Mouse (Mus musculus) heart, embryonic 12.5 days (tissue): ENCODE measurements around the gene Galk1. TPM values are rescaled to one million over a fixed set of nuclear protein-coding genes. Genes with fewer than 3 reads are reported as not detected.
A peak's percentile ranks its signal among the peaks of the same experiment; 100 is the strongest.
"Not testable (repeated sequence)": the region's sequence is repeated elsewhere in the genome, so short reads cannot be mapped to it uniquely, and the experiment has no call there.

Source experiments
- ATAC-seq: fragments of 200-750 bp; cut with Nextera tagmentation; 2 replicates; pipeline ENCODE4 v1.8.0; 2017; ENCODE audit warnings: moderate TSS enrichment, moderate library complexity; ENCODE audit not compliant: insufficient number of reproducible peaks, low FRiP score
- H3K27ac ChIP-seq: fragments of 300-500 bp; sonication (generic); 2 replicates; pipeline ENCODE4 v1.5.1; 2016; ENCODE audit warnings: mild to moderate bottlenecking, moderate library complexity; ENCODE audit not compliant: poor library complexity, severe bottlenecking
- H3K27me3 ChIP-seq: fragments of 300-500 bp; sonication (generic); replicated peaks from 2 replicates; pipeline ENCODE4 v1.6.1; 2016; ENCODE audit warnings: mild to moderate bottlenecking, moderate library complexity
- H3K36me3 ChIP-seq: fragments of 300-500 bp; sonication (generic); 2 replicates; pipeline ENCODE4 v1.6.1; 2016; ENCODE audit warnings: mild to moderate bottlenecking, moderate library complexity
- H3K4me1 ChIP-seq: fragments of 300-500 bp; sonication (generic); replicated peaks from 2 replicates; pipeline ENCODE4 v1.6.1; 2016; ENCODE audit warnings: mild to moderate bottlenecking
- H3K4me2 ChIP-seq: fragments of 300-500 bp; sonication (generic); 2 replicates; pipeline ENCODE4 v1.6.1; 2016; ENCODE audit warnings: mild to moderate bottlenecking, moderate library complexity
- H3K4me3 ChIP-seq: fragments of 300-500 bp; sonication (generic); 2 replicates; pipeline ENCODE4 v1.5.1; 2016; ENCODE audit warnings: mild to moderate bottlenecking
- H3K9ac ChIP-seq: fragments of 300-500 bp; sonication (generic); 2 replicates; pipeline ENCODE4 v1.6.1; 2016; ENCODE audit warnings: mild to moderate bottlenecking, moderate library complexity
- H3K9me3 ChIP-seq: fragments of 300-500 bp; sonication (generic); replicated peaks from 2 replicates; pipeline ENCODE4 v1.6.1; 2016; ENCODE audit warnings: mild to moderate bottlenecking, moderate library complexity
- WGBS: fragments of 180-500 bp; shearing (Covaris S2); methylation state at CpG from one replicate; pipeline ENCODE4 v1.1.7; 2016; 5-methylcytosine and 5-hydroxymethylcytosine counted together
- polyA plus RNA-seq: library from polyadenylated mRNA; unstranded; fragments of >200 nt; fragmentation: Nextera tagmentation; extraction: Ambion mirVana; gene quantifications from 2 replicates; pipeline ENCODE4 v1.2.1, GENCODE M21; 2016

Galk1 gene
- polyA plus RNA-seq, 1 experiment from 2014 or later: 152 TPM

GRCm38 (mm10) chr11:116030088-116030897 is 17.8 kb upstream of the Galk1 start, which contains the start of gene Unk:
TSS of gene Unk (plus strand) at chr11:116030322.
- Histone ChIP-seq H3K4me1 (peaks cover 22% of the 10 kb centered on the region), H3K4me2 (peak within 1 kb of the TSS; percentile 77), H3K9me3 (no peaks in the 10 kb centered on the region), H3K27ac (peak within 1 kb of the TSS; percentile 99), H3K36me3 (peaks cover 12% of the 10 kb centered on the region), H3K9ac (peak within 1 kb of the TSS; percentile 90), H3K27me3 (no peaks in the 10 kb centered on the region), H3K4me3 (peak within 1 kb of the TSS; percentile 74)
- under 1% methylated on average over 66 of the region's 67 CpGs for WGBS
- peak; percentile 95 for ATAC-seq

GRCm38 (mm10) chr11:116029086-116029865 is 16.8 kb upstream of the Galk1 start:
- peak overlapping the region; percentile 62 for H3K4me2 ChIP-seq
- ATAC-seq: no peak
- 72% methylated on average over 6 of the region's 6 CpGs for WGBS
- H3K36me3 ChIP-seq: peaks cover 6% of the 10 kb centered on the region; the same call in 1 of the 2 replicates
- no peak overlapping the region for H3K27ac ChIP-seq
- 0 out of 2 replicates have a peak overlapping the region, but pooled peaks have one; percentile 31 for H3K9ac ChIP-seq
- H3K4me3 ChIP-seq: peak overlapping the region; percentile 74
- H3K9me3 ChIP-seq: no peaks in the 10 kb centered on the region
- H3K4me1 ChIP-seq: peaks cover 22% of the 10 kb centered on the region
- no peaks in the 10 kb centered on the region for H3K27me3 ChIP-seq

GRCm38 (mm10) chr11:116028177-116028865 is 15.8 kb upstream of the Galk1 start:
- H3K27ac ChIP-seq: no peak overlapping the region

GRCm38 (mm10) chr11:116027756-116028155 is 15.2 kb upstream of the Galk1 start, which contains the start of gene H3f3b:
TSS of gene H3f3b (minus strand) at chr11:116027962.
- H3K36me3 ChIP-seq: peaks cover 3% of the 10 kb centered on the region; the same call in 1 of the 2 replicates
- no peak within 1 kb of the TSS for H3K4me2 ChIP-seq
- no peak within 1 kb of the TSS for H3K27ac ChIP-seq
- no peaks in the 10 kb centered on the region for H3K27me3 ChIP-seq
- ATAC-seq: no peak
- no peaks in the 10 kb centered on the region for H3K9me3 ChIP-seq
- no peak within 1 kb of the TSS for H3K9ac ChIP-seq
- WGBS: 76% methylated on average over 4 of the region's 4 CpGs
- H3K4me3 ChIP-seq: no peak within 1 kb of the TSS
- peaks cover 15% of the 10 kb centered on the region for H3K4me1 ChIP-seq

More at GRCm38 (mm10) chr11:116028177-116028865, 15.8 kb upstream of the Galk1 start:
- WGBS: 73% methylated on average over 9 of the region's 9 CpGs
- Histone ChIP-seq H3K9ac (no peak overlapping the region), H3K9me3 (no peaks in the 10 kb centered on the region), H3K27me3 (no peaks in the 10 kb centered on the region), H3K4me3 (no peak overlapping the region), H3K4me1 (peaks cover 21% of the 10 kb centered on the region), H3K4me2 (no peak overlapping the region), H3K36me3 (peaks cover 3% of the 10 kb centered on the region; the same call in 1 of the 2 replicates)
- no peak for ATAC-seq

- no peak overlapping the region for H3K4me2 ChIP-seq
- ATAC-seq: no peak
- H3K4me1 ChIP-seq: no peaks in the 10 kb centered on the region
- WGBS: 85% methylated on average over 3 of the region's 3 CpGs
- H3K4me3 ChIP-seq: no peak overlapping the region
- no peak overlapping the region for H3K9ac ChIP-seq
- H3K27ac ChIP-seq: no peak overlapping the region
- peaks cover 18% of the 10 kb centered on the region for H3K36me3 ChIP-seq
- no peaks in the 10 kb centered on the region for H3K27me3 ChIP-seq
- no peaks in the 10 kb centered on the region for H3K9me3 ChIP-seq
These were observed 12.7 kb upstream of the Galk1 start for GRCm38 (mm10) chr11:116025056-116025845.

- Histone ChIP-seq H3K9ac (peak overlapping the region; percentile 96), H3K9me3 (no peaks in the 10 kb centered on the region), H3K4me1 (no peaks in the 10 kb centered on the region), H3K27me3 (no peaks in the 10 kb centered on the region), H3K27ac (peak overlapping the region; percentile 98), H3K4me3 (peak overlapping the region; percentile 92), H3K36me3 (peaks cover 18% of the 10 kb centered on the region), H3K4me2 (peak overlapping the region; percentile 84; the same call in 1 of the 2 replicates)
- peak; percentile 94 for ATAC-seq
- WGBS: under 1% methylated on average over 37 of the region's 37 CpGs
These were observed 11.9 kb upstream of the Galk1 start for GRCm38 (mm10) chr11:116024356-116024808.

GRCm38 (mm10) chr11:116023771-116024355 is 11.3 kb upstream of the Galk1 start:
- H3K27me3 ChIP-seq: no peaks in the 10 kb centered on the region
- H3K9ac ChIP-seq: peak overlapping the region; percentile 96
- H3K4me3 ChIP-seq: peak overlapping the region; percentile 92
- H3K27ac ChIP-seq: peak overlapping the region; percentile 98
- H3K4me2 ChIP-seq: peak overlapping the region; percentile 84
- ATAC-seq: peak; percentile 83
- H3K36me3 ChIP-seq: peaks cover 18% of the 10 kb centered on the region
- H3K4me1 ChIP-seq: no peaks in the 10 kb centered on the region
- WGBS: under 1% methylated on average over 56 of the region's 57 CpGs
- H3K9me3 ChIP-seq: no peaks in the 10 kb centered on the region

- peak overlapping the region; percentile 96 for H3K9ac ChIP-seq
- peaks cover 18% of the 10 kb centered on the region for H3K36me3 ChIP-seq
- H3K27me3 ChIP-seq, ATAC-seq, H3K9me3 ChIP-seq, H3K4me1 ChIP-seq: not testable (repeated sequence)
- peak overlapping the region; percentile 98 for H3K27ac ChIP-seq
- peak overlapping the region; percentile 84 for H3K4me2 ChIP-seq
- WGBS: 4% methylated on average over 18 of the region's 18 CpGs
- peak overlapping the region; percentile 92 for H3K4me3 ChIP-seq
These were observed 10.7 kb upstream of the Galk1 start for GRCm38 (mm10) chr11:116023074-116023770.

GRCm38 (mm10) chr11:116022256-116022780 is 9.8 kb upstream of the Galk1 start:
- H3K27ac ChIP-seq: no peak overlapping the region
- no peak for ATAC-seq
- peak overlapping the region; percentile 53 for H3K4me2 ChIP-seq
- peak overlapping the region; percentile 40 for H3K4me3 ChIP-seq
- no peaks in the 10 kb centered on the region for H3K4me1 ChIP-seq
- no peaks in the 10 kb centered on the region for H3K27me3 ChIP-seq
- peaks cover 18% of the 10 kb centered on the region for H3K36me3 ChIP-seq
- 77% methylated on average over 4 of the region's 4 CpGs for WGBS
- H3K9me3 ChIP-seq: no peaks in the 10 kb centered on the region
- no peak overlapping the region for H3K9ac ChIP-seq
